Mouse (Mus musculus) embryonic facial prominence, embryonic 11.5 days (tissue): Measurements from ENCODE around the gene Cyp2g1. TPM values are rescaled to one million over a fixed set of nuclear protein-coding genes. Genes with fewer than 3 reads are reported as not detected.
"Not testable (repeated sequence)": the region's sequence is repeated elsewhere in the genome, so short reads cannot be mapped to it uniquely, and the experiment has no call there.

Source experiments
- ATAC-seq: fragments of 200-750 bp; cut with Nextera tagmentation; replicated peaks from 2 replicates; pipeline ENCODE4 v1.8.0; 2017; ENCODE audit warnings: low read depth; ENCODE audit not compliant: insufficient number of reproducible peaks, low FRiP score, low TSS enrichment
- DNase-seq: peaks from one replicate; pipeline ENCODE4 v3.0.0-alpha.2; 2015; ENCODE audit warnings: low spot score
- H3K27ac ChIP-seq: fragments of 300-500 bp; sonication (generic); replicated peaks from 2 replicates; pipeline ENCODE4 v1.5.1; 2014; ENCODE audit warnings: mild to moderate bottlenecking, low read depth, low read length, control low read depth
- H3K27me3 ChIP-seq: fragments of 300-500 bp; sonication (generic); 2 replicates; pipeline ENCODE4 v1.6.1; 2014; ENCODE audit warnings: mild to moderate bottlenecking, low read length, moderate library complexity, mixed read lengths; ENCODE audit not compliant: control insufficient read depth, insufficient read depth
- H3K36me3 ChIP-seq: fragments of 300-500 bp; sonication (generic); replicated peaks from 2 replicates; pipeline ENCODE4 v1.6.1; 2014; ENCODE audit warnings: low read depth, mild to moderate bottlenecking, low read length, moderate library complexity, mixed read lengths; ENCODE audit not compliant: control insufficient read depth, insufficient read depth
- H3K4me1 ChIP-seq: fragments of 300-500 bp; sonication (generic); 2 replicates; pipeline ENCODE4 v1.6.1; 2014; ENCODE audit warnings: low read length, mixed read lengths; ENCODE audit not compliant: control insufficient read depth, insufficient read depth
- H3K4me2 ChIP-seq: fragments of 300-500 bp; sonication (generic); 2 replicates; pipeline ENCODE4 v1.6.1; 2014; ENCODE audit warnings: low read depth, mild to moderate bottlenecking, control low read depth, low read length, moderate library complexity
- H3K4me3 ChIP-seq: fragments of 300-500 bp; sonication (generic); 2 replicates; pipeline ENCODE4 v1.5.1; 2014; ENCODE audit warnings: low read depth, low read length, control low read depth
- H3K9ac ChIP-seq: fragments of 300-500 bp; sonication (generic); replicated peaks from 2 replicates; pipeline ENCODE4 v1.6.1; 2014; ENCODE audit warnings: mild to moderate bottlenecking, control low read depth, low read length
- H3K9me3 ChIP-seq: fragments of 300-500 bp; sonication (generic); replicated peaks from 2 replicates; pipeline ENCODE4 v1.6.1; 2016; ENCODE audit warnings: mild to moderate bottlenecking, low read length, inconsistent platforms, mixed read lengths; ENCODE audit not compliant: control insufficient read depth
- WGBS: fragments of 180-500 bp; shearing (Covaris S2); extraction: QIAGEN DNeasy Blood & Tissue Kit; methylation state at CpG from one replicate; pipeline ENCODE4 v1.1.7; 2014; 5-methylcytosine and 5-hydroxymethylcytosine counted together
- polyA plus RNA-seq: library from polyadenylated mRNA; unstranded; fragments of >200 nt; fragmentation: Nextera tagmentation; extraction: Ambion mirVana; gene quantifications from 2 replicates; pipeline ENCODE4 v1.2.1, GENCODE M21; 2014

Gene Cyp2g1
- polyA plus RNA-seq, 1 experiment from 2014 or later, result not detected

DNA sequence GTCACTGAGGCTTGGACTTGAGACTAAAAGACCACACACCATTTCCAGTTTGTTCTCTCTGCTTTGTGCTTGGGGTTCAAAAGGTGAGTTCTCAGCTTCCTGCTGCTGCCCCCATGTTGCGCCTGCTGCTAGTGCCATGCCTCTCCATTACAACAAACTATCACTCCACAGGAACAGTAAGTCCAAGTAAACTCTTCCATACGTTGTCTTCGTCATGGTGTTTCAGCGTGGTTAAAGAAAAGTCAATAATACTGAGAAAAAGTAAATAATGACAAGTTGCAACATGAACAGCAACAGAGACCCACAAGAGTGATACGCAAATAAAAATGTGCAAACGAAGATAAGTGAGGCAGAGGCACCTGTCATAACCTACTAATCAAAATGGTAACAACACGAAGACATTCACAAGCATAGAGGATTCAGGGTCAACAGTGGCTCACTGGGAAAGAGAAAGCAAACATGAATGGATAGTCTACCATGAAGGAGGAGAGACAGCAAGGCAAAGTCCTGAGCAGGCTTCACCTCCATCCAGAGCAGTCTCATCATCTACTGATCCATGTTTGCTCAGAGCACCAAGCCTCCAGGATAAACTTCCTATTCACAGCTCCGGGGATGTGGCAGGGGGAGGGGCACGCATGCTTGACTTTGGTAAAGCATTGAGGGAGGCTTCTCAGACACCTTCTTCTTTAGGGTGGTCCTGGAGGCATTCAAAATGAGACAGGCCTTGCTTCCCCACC, 23.0 kb downstream of the Cyp2g1 start:
- not testable (repeated sequence) for H3K9ac ChIP-seq, H3K27me3 ChIP-seq, H3K9me3 ChIP-seq, H3K4me1 ChIP-seq, H3K4me3 ChIP-seq, ATAC-seq, H3K27ac ChIP-seq, H3K4me2 ChIP-seq, H3K36me3 ChIP-seq, DNase-seq
- WGBS, result 78% methylated on average over 8 of the region's 9 CpGs

DNA sequence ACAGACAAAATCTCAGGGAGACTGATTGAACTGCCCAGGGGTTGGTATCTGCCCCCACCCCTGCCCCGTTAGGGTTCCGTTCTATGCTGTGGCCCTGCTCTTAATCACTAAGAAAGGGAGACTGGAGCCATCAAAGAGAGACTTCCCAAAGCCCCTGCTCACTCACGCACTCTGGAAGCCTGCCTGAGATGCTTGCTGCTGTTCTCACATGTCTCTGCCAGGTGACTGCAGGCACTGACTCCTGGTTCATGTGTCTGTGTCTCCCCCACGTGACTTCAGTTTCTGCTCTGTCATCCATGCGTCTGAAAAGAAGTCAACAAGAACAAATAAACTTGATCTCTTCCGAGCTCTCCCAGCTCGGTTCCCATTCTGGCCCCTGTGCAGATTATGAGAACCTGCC, 24.0 kb downstream of the Cyp2g1 start:
- not testable (repeated sequence) for H3K36me3 ChIP-seq, H3K4me3 ChIP-seq, ATAC-seq, H3K9ac ChIP-seq, H3K4me1 ChIP-seq, DNase-seq, H3K27me3 ChIP-seq, H3K9me3 ChIP-seq, H3K4me2 ChIP-seq, H3K27ac ChIP-seq
- WGBS, result 80% methylated on average over 7 of the region's 7 CpGs

DNA sequence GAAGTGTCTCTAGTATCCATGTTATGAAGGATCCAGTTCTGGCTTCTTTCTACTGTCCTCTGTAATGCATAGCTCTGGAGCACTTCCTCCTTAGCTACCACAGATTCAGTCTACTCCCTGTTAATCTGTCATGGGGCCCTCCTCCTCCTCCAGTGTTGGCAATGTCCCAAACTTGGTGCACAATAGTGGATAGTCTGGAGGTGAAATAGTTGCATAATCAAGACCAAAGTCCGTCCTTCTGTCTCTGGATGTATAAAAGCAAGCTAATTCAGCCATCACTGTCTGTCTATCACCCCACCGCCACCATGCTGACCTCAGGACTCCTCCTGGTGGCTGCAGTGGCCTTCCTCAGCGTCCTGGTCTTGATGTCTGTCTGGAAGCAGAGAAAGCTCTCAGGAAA, 26.4 kb downstream of the Cyp2g1 start, which contains the start of gene Cyp2a5:
Cyp2a5 (plus strand) TSS at position 247 of the 400 bp plus-strand sequence.
- not testable (repeated sequence) for ATAC-seq, H3K9me3 ChIP-seq, H3K27ac ChIP-seq, H3K4me2 ChIP-seq, DNase-seq, H3K9ac ChIP-seq, H3K36me3 ChIP-seq, H3K27me3 ChIP-seq, H3K4me1 ChIP-seq, H3K4me3 ChIP-seq
- 78% methylated on average over 3 of the region's 3 CpGs for WGBS

DNA sequence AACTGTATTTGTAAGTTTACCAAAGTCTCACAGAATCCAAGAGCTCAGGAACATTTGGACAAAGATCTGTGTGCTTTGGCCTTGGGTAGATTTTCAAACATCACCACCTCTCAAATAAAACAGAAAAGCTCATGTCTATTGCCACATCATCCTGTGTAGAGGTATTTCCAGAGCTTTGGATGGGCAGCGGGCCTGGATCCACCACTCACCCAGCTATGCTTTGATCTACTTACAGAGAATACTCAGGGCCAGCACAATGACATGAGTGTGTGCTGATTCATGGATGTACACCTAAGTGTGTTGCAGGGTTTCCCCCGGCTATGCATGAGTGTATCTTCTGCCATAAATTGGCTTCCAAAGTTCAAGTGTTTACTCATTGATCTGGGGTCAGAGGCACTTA, 34.7 kb downstream of the Cyp2g1 start:
- H3K4me2 ChIP-seq, DNase-seq, H3K27ac ChIP-seq, H3K9ac ChIP-seq, ATAC-seq, H3K27me3 ChIP-seq, H3K9me3 ChIP-seq, H3K4me3 ChIP-seq, H3K36me3 ChIP-seq, H3K4me1 ChIP-seq: not testable (repeated sequence)
- WGBS, result 83% methylated on average over 2 of the region's 2 CpGs

DNA sequence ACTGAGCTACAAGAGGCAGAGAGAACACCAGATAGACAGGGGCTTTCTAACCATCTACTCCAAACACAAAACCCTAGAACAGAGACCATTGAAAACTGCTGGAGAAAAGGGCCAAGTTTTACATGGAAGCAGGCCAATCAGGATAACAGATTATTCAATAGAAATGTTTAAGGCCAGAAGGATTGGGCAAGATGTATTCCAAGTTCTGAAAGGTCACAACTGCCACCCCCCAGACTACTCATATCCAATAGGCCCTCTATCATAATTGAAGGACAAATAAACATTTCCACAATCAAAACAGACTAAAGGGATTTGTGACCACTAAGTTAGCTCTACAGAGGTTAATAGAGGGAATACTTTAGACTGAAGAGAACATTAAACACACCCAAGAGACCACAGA, 41.4 kb downstream of the Cyp2g1 start:
- not testable (repeated sequence) for H3K4me3 ChIP-seq, DNase-seq, H3K4me2 ChIP-seq, H3K27me3 ChIP-seq, H3K27ac ChIP-seq, H3K9ac ChIP-seq, H3K9me3 ChIP-seq, H3K36me3 ChIP-seq, H3K4me1 ChIP-seq, ATAC-seq

Other genes with a start within 250 kb of the Cyp2g1 start
- not detected in 2 replicates for gene Vmn1r185, start 190.4 kb upstream of the Cyp2g1 start, polyA plus RNA-seq
- gene Cyp2b23, start 122.5 kb upstream of the Cyp2g1 start, polyA plus RNA-seq, result not detected in 2 replicates
- 0.10 TPM in 1 of 2 replicates, not detected in the other for gene Cyp2b19, start 51.8 kb upstream of the Cyp2g1 start, polyA plus RNA-seq
- 0.57 TPM in 1 of 2 replicates, not detected in the other for gene Cyp2a5, start 26.4 kb downstream of the Cyp2g1 start, polyA plus RNA-seq
- not detected in 2 replicates for gene Cyp2a22, start 130.5 kb downstream of the Cyp2g1 start, polyA plus RNA-seq
- gene Cyp2a12, start 220.2 kb downstream of the Cyp2g1 start, polyA plus RNA-seq, result not detected in 2 replicates